In genomic region chr14:55164172-55164806, GRCm38 (mm10) we compare ENCODE assay signal across 21 mouse cellular contexts. TPM values are rescaled to one million over a fixed set of nuclear protein-coding genes. Genes with fewer than 3 reads are reported as not detected.
DNase-seq lines count a peak whose midpoint lies in the region; ATAC-seq and TF ChIP-seq lines count a peak whose summit lies in the region.
"Had no signal": no experiment of that assay in that cellular context is flagged by ENCODE, and none has a peak within 500 bp of the region (broad histone marks: within the 10 kb centered on the region; RNA-seq: fewer than 3 reads in every experiment).

No protein-coding gene starts in this region.

- no peaks in the 10 kb centered on the region for H3K9me3 ChIP-seq in kidney, embryonic 15.5 days (replicated peaks)
- no peaks in the 10 kb centered on the region for H3K9me3 ChIP-seq in stomach, embryonic 15.5 days
- H3K9me3 ChIP-seq in stomach, postnatal 0 days (ENCODE audit: control insufficient read depth, low read length) = no peaks in the 10 kb centered on the region
- no peaks in the 10 kb centered on the region for H3K9me3 ChIP-seq in midbrain, embryonic 13.5 days
- H3K9me3 ChIP-seq: embryonic facial prominence, embryonic 15.5 days; forebrain, embryonic 15.5 days; heart, embryonic 13.5 days; hindbrain, embryonic 13.5 days had no signal

- 0 out of 2 replicates have a peak, but pooled peaks cover 8% of the 10 kb centered on the region for H3K27me3 ChIP-seq in kidney, embryonic 15.5 days
- H3K27me3 ChIP-seq in stomach, embryonic 15.5 days (replicated peaks) = no peaks in the 10 kb centered on the region
- no peaks in the 10 kb centered on the region for H3K27me3 ChIP-seq in stomach, postnatal 0 days (ENCODE audit: control insufficient read depth, insufficient read depth, low read length)
- no peaks in the 10 kb centered on the region for H3K27me3 ChIP-seq in small intestine, adult 2 months (ENCODE audit: control insufficient read depth, insufficient read depth, low read length)
- no peaks in the 10 kb centered on the region for H3K27me3 ChIP-seq in midbrain, embryonic 13.5 days
- H3K27me3 ChIP-seq: embryonic facial prominence, embryonic 15.5 days; forebrain, embryonic 15.5 days had no signal

- H3K9ac ChIP-seq in kidney, embryonic 15.5 days = no peak overlapping the region
- no peak overlapping the region for H3K9ac ChIP-seq in stomach, embryonic 15.5 days
- H3K9ac ChIP-seq in stomach, postnatal 0 days (ENCODE audit: low read length) = no peak overlapping the region
- H3K9ac ChIP-seq in midbrain, embryonic 13.5 days (replicated peaks) = no peak overlapping the region
- H3K9ac ChIP-seq: embryonic facial prominence, embryonic 15.5 days; forebrain, embryonic 15.5 days; heart, embryonic 13.5 days; hindbrain, embryonic 13.5 days had no signal

- DNase-seq in kidney, adult 8-10 months = no peak
- DNase-seq in stomach, postnatal 0 days (ENCODE audit: low spot score) = no peak
- DNase-seq: adrenal gland, adult 2 months; adrenal gland, postnatal 25 days; cerebellum, adult 18-20 months; cerebellum, adult 9-11 months; cerebellum, postnatal 36 days; gastrocnemius, postnatal 36 days; heart, adult 11 months; heart, postnatal 36 days had no signal

- TF ChIP-seq POLR2A in small intestine, adult 2 months (IDR thresholded peaks at IDR 0.05; ENCODE audit: low read depth, low read length) = no peak

- no peak overlapping the region for H3K4me2 ChIP-seq in kidney, embryonic 15.5 days
- H3K4me2 ChIP-seq in stomach, embryonic 15.5 days = no peak overlapping the region
- no peak overlapping the region for H3K4me2 ChIP-seq in stomach, postnatal 0 days (replicated peaks; ENCODE audit: low read depth)
- no peak overlapping the region for H3K4me2 ChIP-seq in midbrain, embryonic 13.5 days (replicated peaks)
- H3K4me2 ChIP-seq: embryonic facial prominence, embryonic 15.5 days; forebrain, embryonic 15.5 days; heart, embryonic 13.5 days; hindbrain, embryonic 13.5 days had no signal

- H3K4me1 ChIP-seq in kidney, embryonic 15.5 days = peaks cover 25% of the 10 kb centered on the region
- peaks cover 4% of the 10 kb centered on the region; the same call in 1 of the 2 replicates for H3K4me1 ChIP-seq in stomach, embryonic 15.5 days
- no peaks in the 10 kb centered on the region for H3K4me1 ChIP-seq in stomach, postnatal 0 days (replicated peaks; ENCODE audit: control insufficient read depth, insufficient read depth)
- peaks cover 20% of the 10 kb centered on the region for H3K4me1 ChIP-seq in small intestine, adult 2 months (ENCODE audit: control insufficient read depth, insufficient read depth, insufficient read length, low read length)
- H3K4me1 ChIP-seq in midbrain, embryonic 13.5 days (replicated peaks) = peaks cover 10% of the 10 kb centered on the region; the same call in 1 of the 2 replicates

- H3K27ac ChIP-seq in kidney, embryonic 15.5 days = peak overlapping the region; percentile 25
- H3K27ac ChIP-seq in stomach, embryonic 15.5 days = peak overlapping the region; percentile 40; the same call in 1 of the 2 replicates
- H3K27ac ChIP-seq in stomach, postnatal 0 days (replicated peaks) = no peak overlapping the region
- peak overlapping the region; percentile 99 for H3K27ac ChIP-seq in small intestine, adult 2 months (ENCODE audit: insufficient read depth, low read depth, low read length)
- H3K27ac ChIP-seq in midbrain, embryonic 13.5 days = no peak overlapping the region
- H3K27ac ChIP-seq: embryonic facial prominence, embryonic 15.5 days; forebrain, embryonic 15.5 days; heart, embryonic 13.5 days; hindbrain, embryonic 13.5 days had no signal

- H3K4me3 ChIP-seq in kidney, embryonic 15.5 days (replicated peaks) = no peak overlapping the region
- H3K4me3 ChIP-seq in stomach, embryonic 15.5 days (replicated peaks) = no peak overlapping the region
- no peak overlapping the region for H3K4me3 ChIP-seq in stomach, postnatal 0 days (ENCODE audit: low read depth, low read length)
- H3K4me3 ChIP-seq in small intestine, adult 2 months (ENCODE audit: low read depth, low read length) = no peak overlapping the region
- H3K4me3 ChIP-seq in midbrain, embryonic 13.5 days (replicated peaks) = no peak overlapping the region
- H3K4me3 ChIP-seq: embryonic facial prominence, embryonic 15.5 days; erythroblast, embryonic 14.5 days; forebrain, embryonic 15.5 days; heart, embryonic 13.5 days; hindbrain, embryonic 13.5 days had no signal

- no peak for TF ChIP-seq EP300 in stomach, postnatal 0 days (optimal IDR thresholded peaks at IDR 0.05)

- ATAC-seq in kidney, embryonic 15.5 days (replicated peaks; ENCODE audit: low FRiP score) = peak; percentile 88
- no peak for ATAC-seq in stomach, embryonic 15.5 days (ENCODE audit: insufficient read depth, low FRiP score, low read depth)
- ATAC-seq in stomach, postnatal 0 days (ENCODE audit: low FRiP score, low TSS enrichment) = no peak
- ATAC-seq in midbrain, embryonic 13.5 days = no peak
- ATAC-seq: forebrain, embryonic 15.5 days had no signal

- no peak for TF ChIP-seq CTCF in stomach, postnatal 0 days (IDR thresholded peaks at IDR 0.05; ENCODE audit: low read depth)
- no peak for TF ChIP-seq CTCF in small intestine, adult 2 months (IDR thresholded peaks at IDR 0.05; ENCODE audit: extremely low read depth, insufficient read length, insufficient replicate concordance, low read depth, low read length)

- WGBS in kidney, embryonic 15.5 days = 23% methylated on average over 5 of the region's 5 CpGs
- WGBS in stomach, embryonic 15.5 days = 40% methylated on average over 5 of the region's 5 CpGs
- 40% methylated on average over 5 of the region's 5 CpGs for WGBS in stomach, postnatal 0 days
- WGBS in small intestine, adult 2 months = 36% methylated on average over 5 of the region's 5 CpGs
- 79% methylated on average over 5 of the region's 5 CpGs for WGBS in midbrain, embryonic 13.5 days

- H3K36me3 ChIP-seq in kidney, embryonic 15.5 days = no peaks in the 10 kb centered on the region
- no peaks in the 10 kb centered on the region for H3K36me3 ChIP-seq in stomach, embryonic 15.5 days
- no peaks in the 10 kb centered on the region for H3K36me3 ChIP-seq in stomach, postnatal 0 days (ENCODE audit: control insufficient read depth, insufficient read depth, low read length)
- H3K36me3 ChIP-seq in small intestine, adult 2 months (ENCODE audit: control insufficient read depth, insufficient read depth, low read length) = no peaks in the 10 kb centered on the region
- no peaks in the 10 kb centered on the region for H3K36me3 ChIP-seq in midbrain, embryonic 13.5 days
- H3K36me3 ChIP-seq: embryonic facial prominence, embryonic 15.5 days; forebrain, embryonic 15.5 days; heart, embryonic 13.5 days; hindbrain, embryonic 13.5 days had no signal

RNA-seq across cellular contexts. Expression of gene Jph4, which starts 47.6 kb away (rescaled TPM):
- 0.59 and 1.2 TPM in 2 replicates for polyA plus RNA-seq in kidney, embryonic 15.5 days (2015; fragmentation: Nextera tagmentation; extraction: Ambion mirVana)
- polyA plus RNA-seq in stomach, embryonic 15.5 days (2015; fragmentation: Nextera tagmentation; extraction: Ambion mirVana) = 1.6 and 2.1 TPM in 2 replicates
- 0.82 and 1.0 TPM in 2 replicates for polyA plus RNA-seq in stomach, postnatal 0 days (2015; fragmentation: Nextera tagmentation; extraction: Ambion mirVana)
- 0.65 and 0.72 TPM in 2 replicates for polyA plus RNA-seq in small intestine, adult 2 months (2012; rRNA removed)
- 18.2 and 19.9 TPM in 2 replicates for polyA plus RNA-seq in midbrain, embryonic 13.5 days (2015; fragmentation: Nextera tagmentation; extraction: Ambion mirVana)
- polyA plus RNA-seq: erythroblast, embryonic 14.5 days had no signal

RNA-seq across cellular contexts. Expression of gene Dhrs2, which starts 57.5 kb away (rescaled TPM):
- 0.23 TPM in 1 of 2 replicates, not detected in the other for polyA plus RNA-seq in kidney, embryonic 15.5 days (2015; fragmentation: Nextera tagmentation; extraction: Ambion mirVana)
- polyA plus RNA-seq in stomach, embryonic 15.5 days (2015; fragmentation: Nextera tagmentation; extraction: Ambion mirVana) = 0.37 and 0.40 TPM in 2 replicates
- polyA plus RNA-seq in stomach, postnatal 0 days (2015; fragmentation: Nextera tagmentation; extraction: Ambion mirVana) = 0.18 and 0.23 TPM in 2 replicates
- not detected in 2 replicates for polyA plus RNA-seq in small intestine, adult 2 months (2012; rRNA removed)
- 0.31 and 0.35 TPM in 2 replicates for polyA plus RNA-seq in midbrain, embryonic 13.5 days (2015; fragmentation: Nextera tagmentation; extraction: Ambion mirVana)
- polyA plus RNA-seq: adrenal gland, adult 2 months; erythroblast, embryonic 14.5 days; forebrain, embryonic 11.5 days; heart, embryonic 13.5 days; heart, postnatal 0 days had no signal

RNA-seq across cellular contexts. Expression of gene Ap1g2, which starts 57.9 kb away (rescaled TPM):
- polyA plus RNA-seq in kidney, embryonic 15.5 days (2015; fragmentation: Nextera tagmentation; extraction: Ambion mirVana) = 15.9 and 18.9 TPM in 2 replicates
- polyA plus RNA-seq in stomach, embryonic 15.5 days (2015; fragmentation: Nextera tagmentation; extraction: Ambion mirVana) = 38.5 and 42.5 TPM in 2 replicates
- 26.4 and 31.0 TPM in 2 replicates for polyA plus RNA-seq in stomach, postnatal 0 days (2015; fragmentation: Nextera tagmentation; extraction: Ambion mirVana)
- 48.4 and 80.7 TPM in 2 replicates for polyA plus RNA-seq in small intestine, adult 2 months (2012; rRNA removed)
- polyA plus RNA-seq in midbrain, embryonic 13.5 days (2015; fragmentation: Nextera tagmentation; extraction: Ambion mirVana) = 7.9 and 8.2 TPM in 2 replicates

Comparison
In these comparisons a context has a peak if more than half of its experiments do, and no peak if none do; other contexts are left out.
1. H3K27ac ChIP-seq: peak in kidney, embryonic 15.5 days (single experiment), stomach, embryonic 15.5 days (single experiment) and small intestine, adult 2 months (single experiment); none in stomach, postnatal 0 days (single experiment) and midbrain, embryonic 13.5 days (single experiment).